Mouse (Mus musculus): Measurements from ENCODE around the gene Lsm12. TPM values are rescaled to one million over a fixed set of nuclear protein-coding genes. Genes with fewer than 3 reads are reported as not detected.

Lsm12 gene
- total and polyA plus RNA-seq, 3 experiments = 66.9 to 185 (median 78.9) TPM

DNA sequence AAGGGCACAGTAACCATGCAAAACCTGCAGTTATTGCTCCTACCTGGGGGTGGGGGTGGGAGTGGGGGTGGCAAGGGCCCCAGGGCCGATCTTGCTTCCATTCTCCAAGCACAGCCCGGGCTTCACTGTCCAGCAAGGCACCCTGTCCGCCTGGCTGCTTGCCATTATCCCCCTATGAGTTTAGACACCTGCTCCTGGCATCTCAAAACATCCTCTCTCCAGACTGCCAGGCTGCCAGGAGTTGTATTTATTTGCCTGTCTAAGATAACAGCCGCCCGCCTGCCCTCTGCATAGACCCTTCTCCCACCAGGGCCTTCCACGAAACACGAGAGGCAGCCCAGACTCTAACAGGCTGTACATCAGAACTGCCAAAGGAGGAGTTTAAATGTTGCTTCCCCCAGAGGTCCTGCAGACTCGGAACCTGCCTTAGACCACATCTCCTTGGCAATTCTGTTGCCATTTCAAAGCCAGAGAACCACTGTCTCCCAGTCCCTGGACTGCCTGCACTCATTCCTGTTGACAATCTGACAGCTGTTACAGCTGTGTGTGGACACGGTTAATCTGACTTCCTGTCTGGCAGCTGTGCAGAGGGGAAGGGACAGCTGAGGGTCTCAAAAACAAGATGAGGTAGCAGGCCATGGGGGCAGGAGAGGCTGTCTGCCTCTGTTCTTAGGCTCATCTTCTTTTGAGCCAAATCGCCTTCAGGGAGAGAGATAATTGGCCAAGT, 29.5 kb upstream of the Lsm12 start:
- TF ChIP-seq TCF12 (IDR thresholded peaks at IDR 0.05; ENCODE audit: low read depth, low read length) = peak; percentile 13; the same call in 1 of the 2 replicates
- TF ChIP-seq SIN3A (IDR thresholded peaks at IDR 0.05; ENCODE audit: low read length) = no peak
- TF ChIP-seq ETS1 (conservative IDR thresholded peaks at IDR 0.05; ENCODE audit: low read depth, low read length) = peak; percentile 51
- Histone ChIP-seq H3K9me3 (replicated peaks; ENCODE audit: low read length) (no peaks in the 10 kb centered on the region), H3K79me2 (replicated peaks; ENCODE audit: control insufficient read depth, extremely low read depth, insufficient read depth, poor library complexity, severe bottlenecking) (0 out of 2 replicates have a peak, but pooled peaks cover 2% of the 10 kb centered on the region), H3K4me3 (replicated peaks in 1 of 3; ENCODE audit: low read depth in 2 of 3, low read length in 2 of 3, poor library complexity in 1 of 3) (no peak overlapping the region), H3K9ac (ENCODE audit: insufficient read depth, low read depth) (no peak overlapping the region), H3K4me1 (ENCODE audit: control insufficient read depth in 1 of 2, insufficient read depth in 2 of 2) (peaks cover 51 to 91% of the 10 kb centered on the region in 2 experiments), H3K27ac (ENCODE audit: insufficient read depth, low read depth) (no peak overlapping the region), H3K27me3 (replicated peaks) (no peaks in the 10 kb centered on the region), H3K36me3 (replicated peaks in 1 of 2; ENCODE audit: control insufficient read depth in 1 of 2, insufficient read depth in 1 of 2, low read length in 1 of 2) (peaks cover 0 to 19% of the 10 kb centered on the region in 2 experiments), H3K4me2 (ENCODE audit: insufficient read depth, low read depth, poor library complexity, severe bottlenecking) (no peak overlapping the region)
- in situ Hi-C loops (cut with MboI; ENCODE audit: low pct_ligation_motif_present, low pct_unique_long_range_greater_than_20kb, low sequenced_read_pairs) = no loop called here
- DNase-seq (ENCODE audit: extremely low read depth) = no peak
- dilution Hi-C loops (cut with MboI; ENCODE audit: extremely low pct_ligation_motif_present, extremely low pct_unique_long_range_greater_than_20kb, low sequenced_read_pairs) = no loop called here

DNA sequence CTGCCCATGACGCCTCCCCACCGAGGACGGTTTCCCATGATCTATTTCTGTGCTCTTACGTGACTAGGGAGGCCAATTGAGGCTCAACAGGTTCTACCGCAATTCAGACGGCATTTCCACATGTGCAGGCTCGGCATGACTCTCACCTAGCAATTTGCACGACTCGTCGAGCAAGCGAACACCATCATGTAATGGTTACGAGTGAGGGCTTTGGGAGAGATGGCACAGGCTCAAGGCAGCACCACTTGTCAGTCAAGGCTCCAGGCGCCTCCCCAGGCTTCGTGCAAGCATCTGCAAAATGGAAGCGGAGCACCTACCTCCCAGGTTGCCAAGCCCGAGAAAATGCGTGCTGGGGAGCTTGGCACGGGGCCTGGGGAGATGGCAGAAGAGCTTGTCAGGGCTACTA, 26.8 kb upstream of the Lsm12 start:
- H3K9me3 ChIP-seq (replicated peaks; ENCODE audit: low read length) = no peaks in the 10 kb centered on the region
- peak; percentile 71 for DNase-seq (ENCODE audit: extremely low read depth)
- peaks cover 0 to 20% of the 10 kb centered on the region in 2 experiments for H3K36me3 ChIP-seq (replicated peaks in 1 of 2; ENCODE audit: control insufficient read depth in 1 of 2, insufficient read depth in 1 of 2, low read length in 1 of 2)
- H3K27me3 ChIP-seq (replicated peaks) = no peaks in the 10 kb centered on the region
- H3K4me2 ChIP-seq (ENCODE audit: insufficient read depth, low read depth, poor library complexity, severe bottlenecking) = no peak overlapping the region
- H3K27ac ChIP-seq (ENCODE audit: insufficient read depth, low read depth) = no peak overlapping the region
- dilution Hi-C loops (cut with MboI; ENCODE audit: extremely low pct_ligation_motif_present, extremely low pct_unique_long_range_greater_than_20kb, low sequenced_read_pairs) (no loop called here), in situ Hi-C loops (cut with MboI; ENCODE audit: low pct_ligation_motif_present, low pct_unique_long_range_greater_than_20kb, low sequenced_read_pairs) (no loop called here)
- 0 out of 2 replicates have a peak, but pooled peaks cover 2% of the 10 kb centered on the region for H3K79me2 ChIP-seq (replicated peaks; ENCODE audit: control insufficient read depth, extremely low read depth, insufficient read depth, poor library complexity, severe bottlenecking)
- TF ChIP-seq MEF2A (IDR thresholded peaks at IDR 0.05; ENCODE audit: borderline replicate concordance, low read depth, low read length) (peak; percentile 90), USF2 (conservative IDR thresholded peaks at IDR 0.05; ENCODE audit: low read depth, low read length) (no peak), EP300 (IDR thresholded peaks at IDR 0.05; ENCODE audit: low read length) (0 out of 2 replicates have a peak, but pooled peaks have one; percentile 17), JUN (IDR thresholded peaks at IDR 0.05; ENCODE audit: insufficient read depth, low read depth, low read length) (no peak), IRF4 (IDR thresholded peaks at IDR 0.05; ENCODE audit: low read depth, low read length) (no peak), RAD21 (IDR thresholded peaks at IDR 0.05; ENCODE audit: low read depth, low read length) (no peak), GABPA (IDR thresholded peaks at IDR 0.05; ENCODE audit: insufficient replicate concordance, low read depth, low read length) (no peak), JUND (conservative IDR thresholded peaks at IDR 0.05; ENCODE audit: low read depth, low read length) (no peak), MAX (IDR thresholded peaks at IDR 0.05; ENCODE audit: low read length) (peak; percentile 35; the same call in 1 of the 2 replicates), ETS1 (conservative IDR thresholded peaks at IDR 0.05; ENCODE audit: low read depth, low read length) (peak; percentile 78), NRF1 (IDR thresholded peaks at IDR 0.05; ENCODE audit: low read depth, low read length) (no peak), MXI1 (IDR thresholded peaks at IDR 0.05; ENCODE audit: low read depth, low read length) (0 out of 2 replicates have a peak, but pooled peaks have one; percentile 29), BHLHE40 (IDR thresholded peaks at IDR 0.05; ENCODE audit: low read depth, low read length) (peak; percentile 84)
- peaks cover 50 to 91% of the 10 kb centered on the region in 2 experiments for H3K4me1 ChIP-seq (ENCODE audit: control insufficient read depth in 1 of 2, insufficient read depth in 2 of 2)
- no peak overlapping the region for H3K9ac ChIP-seq (ENCODE audit: insufficient read depth, low read depth)
- H3K4me3 ChIP-seq (replicated peaks in 1 of 3; ENCODE audit: low read depth in 2 of 3, low read length in 2 of 3, poor library complexity in 1 of 3) = no peak overlapping the region
